Mouse (Mus musculus): Measurements from ENCODE around the gene Cdca7.

- no peak for TF ChIP-seq SRF (IDR thresholded peaks at IDR 0.05; ENCODE audit: control insufficient read depth, insufficient read length, low read depth)
- TF ChIP-seq POLR2A (IDR thresholded peaks at IDR 0.05; ENCODE audit: insufficient read length, low read depth), result no peak
- no peak for TF ChIP-seq CEBPB (IDR thresholded peaks at IDR 0.05; ENCODE audit: insufficient read depth, poor library complexity, severe bottlenecking)
- TF ChIP-seq E2F4 (IDR thresholded peaks at IDR 0.05; ENCODE audit: insufficient read depth), result no peak
These were observed 32.1 kb downstream of the Cdca7 start for GRCm38 (mm10) chr2:72507855-72508635.
